8 mouse cellular contexts compared by ENCODE assay signal in genomic region chr3:96284457-96284856, GRCm38 (mm10). TPM values are rescaled to one million over a fixed set of nuclear protein-coding genes. Genes with fewer than 3 reads are reported as not detected.
DNase-seq lines count a peak whose midpoint lies in the region; ATAC-seq and TF ChIP-seq lines count a peak whose summit lies in the region.

No protein-coding gene starts in this region.

- TF ChIP-seq CTCF in layer of hippocampus, adult 2 months (conservative IDR thresholded peaks at IDR 0.05): peak; percentile 74

- peak overlapping the region; percentile 2 for H3K4me2 ChIP-seq in embryonic facial prominence, embryonic 14.5 days (ENCODE audit: low read depth, low read length)
- no peak overlapping the region for H3K4me2 ChIP-seq in limb, embryonic 14.5 days (replicated peaks; ENCODE audit: low read depth, low read length, severe bottlenecking)

- no peak for DNase-seq in layer of hippocampus, adult 2 months (ENCODE audit: low spot score in 2 of 2)
- DNase-seq in layer of hippocampus, postnatal 10 days (ENCODE audit: low spot score in 2 of 2): no peak
- DNase-seq in Muller cell, postnatal 12 days (ENCODE audit: inconsistent ontology term): peak; percentile 62
- peak; percentile 77 for DNase-seq in embryonic facial prominence, embryonic 14.5 days (ENCODE audit: low spot score)
- DNase-seq in limb, embryonic 14.5 days (ENCODE audit: low spot score): peak; percentile 70
- DNase-seq in ovary, postnatal 10 days (ENCODE audit: low spot score): no peak
- no peak for DNase-seq in spleen, postnatal 4 days (ENCODE audit: low spot score in 2 of 2)
- DNase-seq in cerebellum, adult 11-12 months: no peak

- no peaks in the 10 kb centered on the region; the same call in none of the 2 replicates for H3K27me3 ChIP-seq in embryonic facial prominence, embryonic 14.5 days (replicated peaks; ENCODE audit: control insufficient read depth, insufficient read depth, low read length)
- no peaks in the 10 kb centered on the region for H3K27me3 ChIP-seq in limb, embryonic 14.5 days (ENCODE audit: control insufficient read depth, insufficient read depth, low read length)

- H3K36me3 ChIP-seq in embryonic facial prominence, embryonic 14.5 days (ENCODE audit: control insufficient read depth, insufficient read depth, low read length): no peaks in the 10 kb centered on the region
- no peaks in the 10 kb centered on the region for H3K36me3 ChIP-seq in limb, embryonic 14.5 days (ENCODE audit: control insufficient read depth, insufficient read depth, low read length)

- TF ChIP-seq POLR2A in limb, embryonic 14.5 days (IDR thresholded peaks at IDR 0.05; ENCODE audit: borderline replicate concordance, extremely low read depth, insufficient read depth, insufficient read length): no peak

- H3K4me1 ChIP-seq in embryonic facial prominence, embryonic 14.5 days (ENCODE audit: control insufficient read depth, insufficient read depth, low read length): no peaks in the 10 kb centered on the region
- no peaks in the 10 kb centered on the region for H3K4me1 ChIP-seq in limb, embryonic 14.5 days (ENCODE audit: control insufficient read depth, insufficient read depth, low read length)

- no peak for ATAC-seq in embryonic facial prominence, embryonic 14.5 days (ENCODE audit: low read depth)
- no peak for ATAC-seq in limb, embryonic 14.5 days (ENCODE audit: low FRiP score, low read depth)

- H3K9ac ChIP-seq in embryonic facial prominence, embryonic 14.5 days (ENCODE audit: low read depth, low read length): 0 out of 2 replicates have a peak overlapping the region, but pooled peaks have one; percentile 5
- H3K9ac ChIP-seq in limb, embryonic 14.5 days (ENCODE audit: low read depth, low read length, severe bottlenecking): no peak overlapping the region

- WGBS in embryonic facial prominence, embryonic 14.5 days: 12% methylated on average over 4 of the region's 4 CpGs
- 19% methylated on average over 4 of the region's 4 CpGs for WGBS in limb, embryonic 14.5 days

- no peaks in the 10 kb centered on the region for H3K9me3 ChIP-seq in embryonic facial prominence, embryonic 14.5 days (ENCODE audit: control insufficient read depth, low read length)
- H3K9me3 ChIP-seq in limb, embryonic 14.5 days (ENCODE audit: control insufficient read depth, low read length): no peaks in the 10 kb centered on the region

- no peak overlapping the region for H3K27ac ChIP-seq in layer of hippocampus, adult 2 months
- H3K27ac ChIP-seq in embryonic facial prominence, embryonic 14.5 days (replicated peaks; ENCODE audit: low read depth, low read length): no peak overlapping the region
- H3K27ac ChIP-seq in limb, embryonic 14.5 days (replicated peaks; ENCODE audit: low read depth, low read length): no peak overlapping the region

- H3K4me3 ChIP-seq in layer of hippocampus, adult 2 months: no peak overlapping the region
- H3K4me3 ChIP-seq in embryonic facial prominence, embryonic 14.5 days (ENCODE audit: low read depth, low read length): no peak overlapping the region
- no peak overlapping the region for H3K4me3 ChIP-seq in limb, embryonic 14.5 days (replicated peaks; ENCODE audit: low read length)

RNA-seq across cellular contexts. Expression of gene Fcgr1, which starts 9.3 kb away (rescaled TPM):
- total RNA-seq in layer of hippocampus, adult 2 months (2021): 1 to 10 TPM; 2.2 to 2.3 TPM
- total RNA-seq in layer of hippocampus, postnatal 10 days (2021): 1 to 10 TPM; 1.9 TPM
- polyA plus RNA-seq in embryonic facial prominence, embryonic 14.5 days (2014; fragmentation: Nextera tagmentation; extraction: Ambion mirVana): 4.0 and 5.3 TPM in 2 replicates
- 2.8 and 3.1 TPM in 2 replicates for polyA plus RNA-seq in limb, embryonic 14.5 days (2012; rRNA removed)
- polyA plus RNA-seq in limb, embryonic 14.5 days (2014; fragmentation: Nextera tagmentation; extraction: Ambion mirVana): 3.3 and 3.9 TPM in 2 replicates

RNA-seq across cellular contexts. Expression of gene Hist2h2bb, which starts 14.9 kb away (rescaled TPM):
- 100 to 1,000 TPM; 126 to 137 TPM for total RNA-seq in layer of hippocampus, adult 2 months (2021)
- 100 to 1,000 TPM; 211 to 217 TPM for total RNA-seq in layer of hippocampus, postnatal 10 days (2021)
- 8.9 and 12.7 TPM in 2 replicates for polyA plus RNA-seq in embryonic facial prominence, embryonic 14.5 days (2014; fragmentation: Nextera tagmentation; extraction: Ambion mirVana)
- polyA plus RNA-seq in limb, embryonic 14.5 days (2012; rRNA removed): 14.3 and 15.4 TPM in 2 replicates
- 15.5 and 16.1 TPM in 2 replicates for polyA plus RNA-seq in limb, embryonic 14.5 days (2014; fragmentation: Nextera tagmentation; extraction: Ambion mirVana)

RNA-seq across cellular contexts. Expression of gene Hist2h3b, which starts 16.0 kb away (rescaled TPM):
- 10 to 100 TPM; 48.4 to 51.6 TPM for total RNA-seq in layer of hippocampus, adult 2 months (2021)
- 100 to 1,000 TPM; 161 to 165 TPM for total RNA-seq in layer of hippocampus, postnatal 10 days (2021)
- polyA plus RNA-seq in embryonic facial prominence, embryonic 14.5 days (2014; fragmentation: Nextera tagmentation; extraction: Ambion mirVana): 44.3 and 57.8 TPM in 2 replicates
- polyA plus RNA-seq in limb, embryonic 14.5 days (2012; rRNA removed): 85.3 and 112 TPM in 2 replicates
- 63.1 and 72.3 TPM in 2 replicates for polyA plus RNA-seq in limb, embryonic 14.5 days (2014; fragmentation: Nextera tagmentation; extraction: Ambion mirVana)

RNA-seq across cellular contexts. Expression of gene Hist2h4, which starts 21.3 kb away (rescaled TPM):
- 10 to 100 TPM; 29.6 to 29.9 TPM for total RNA-seq in layer of hippocampus, adult 2 months (2021)
- total RNA-seq in layer of hippocampus, postnatal 10 days (2021): 10 to 100 TPM; 32.6 to 33.2 TPM
- polyA plus RNA-seq in embryonic facial prominence, embryonic 14.5 days (2014; fragmentation: Nextera tagmentation; extraction: Ambion mirVana): 6.9 TPM in 2 replicates
- 5.9 and 6.4 TPM in 2 replicates for polyA plus RNA-seq in limb, embryonic 14.5 days (2012; rRNA removed)
- 8.5 and 11.1 TPM in 2 replicates for polyA plus RNA-seq in limb, embryonic 14.5 days (2014; fragmentation: Nextera tagmentation; extraction: Ambion mirVana)

RNA-seq across cellular contexts. Expression of gene Hist2h3c1, which starts 38.0 kb away (rescaled TPM):
- not detected for total RNA-seq in layer of hippocampus, adult 2 months (2021)
- not detected for total RNA-seq in layer of hippocampus, postnatal 10 days (2021)
- polyA plus RNA-seq in embryonic facial prominence, embryonic 14.5 days (2014; fragmentation: Nextera tagmentation; extraction: Ambion mirVana): 0.48 TPM in 1 of 2 replicates, not detected in the other
- polyA plus RNA-seq in limb, embryonic 14.5 days (2012; rRNA removed): not detected in 2 replicates
- 0.66 and 2.4 TPM in 2 replicates for polyA plus RNA-seq in limb, embryonic 14.5 days (2014; fragmentation: Nextera tagmentation; extraction: Ambion mirVana)

Comparison
In these comparisons a context has a peak if more than half of its experiments do, and no peak if none do; other contexts are left out.
1. DNase-seq: peak in Muller cell, postnatal 12 days (single experiment), embryonic facial prominence, embryonic 14.5 days (single experiment) and limb, embryonic 14.5 days (single experiment); none in layer of hippocampus, adult 2 months (0 of 2), layer of hippocampus, postnatal 10 days (0 of 2), ovary, postnatal 10 days (single experiment), spleen, postnatal 4 days (0 of 2) and cerebellum, adult 11-12 months (single experiment).